Mouse (Mus musculus): ENCODE measurements around the gene Arntl2.

GRCm38 (mm10) chr6:146876820-146877219 lies 81.0 kb downstream of the Arntl2 start:
- TF ChIP-seq GATA1 (IDR thresholded peaks at IDR 0.05; ENCODE audit: low read length) (no peak), TAL1 (IDR thresholded peaks at IDR 0.05; ENCODE audit: low read length) (no peak)
